Mouse (Mus musculus) liver, embryonic 14.5 days (tissue): ENCODE measurements around the gene Lca5.

Experiments
- CTCF ChIP-seq: IDR thresholded peaks from 2 replicates; pipeline ENCODE4 v1.5.1; 2016; ENCODE audit warnings: antibody characterized with exemption, low read depth, control low read depth
- EP300 ChIP-seq: IDR thresholded peaks from 2 replicates; pipeline ENCODE4 v1.6.1; 2016; ENCODE audit warnings: antibody characterized with exemption, low read depth

DNA sequence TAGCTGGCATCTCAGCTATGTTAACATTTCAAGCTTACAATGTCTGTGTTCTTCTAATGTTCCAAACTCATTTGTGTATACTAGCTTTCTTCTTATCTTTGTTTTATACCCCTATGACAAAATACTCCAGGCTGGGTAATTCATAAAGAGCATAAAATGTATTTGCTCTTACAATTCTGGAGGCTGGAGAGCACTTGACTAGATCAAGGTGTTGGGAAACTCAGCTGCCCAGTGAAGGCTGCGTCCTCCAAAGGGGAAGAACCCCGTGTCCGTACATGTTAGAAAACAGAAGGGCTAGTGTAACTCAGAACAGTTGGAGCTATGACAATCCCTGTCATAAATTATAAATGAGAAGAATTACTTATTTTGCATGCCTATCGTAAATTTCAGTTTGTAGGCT is 42.5 kb upstream of the Lca5 start:
- TF ChIP-seq CTCF: no peak
- no peak for TF ChIP-seq EP300
